Mouse (Mus musculus) heart, adult 2 months (tissue): ENCODE measurements around the gene Sh3kbp1.

Source experiments
- CTCF ChIP-seq: fragments of 200-600 bp; IDR thresholded peaks from 2 replicates; pipeline ENCODE4 v1.8.1; 2022; ENCODE audit warnings: antibody characterized with exemption, mild to moderate bottlenecking, moderate library complexity
- POLR2A ChIP-seq: fragments of 200-500 bp; IDR thresholded peaks from 2 replicates; pipeline ENCODE4 v1.6.1; 2011; ENCODE audit warnings: mild to moderate bottlenecking, low read depth, low read length, control low read depth; ENCODE audit not compliant: insufficient read depth

DNA sequence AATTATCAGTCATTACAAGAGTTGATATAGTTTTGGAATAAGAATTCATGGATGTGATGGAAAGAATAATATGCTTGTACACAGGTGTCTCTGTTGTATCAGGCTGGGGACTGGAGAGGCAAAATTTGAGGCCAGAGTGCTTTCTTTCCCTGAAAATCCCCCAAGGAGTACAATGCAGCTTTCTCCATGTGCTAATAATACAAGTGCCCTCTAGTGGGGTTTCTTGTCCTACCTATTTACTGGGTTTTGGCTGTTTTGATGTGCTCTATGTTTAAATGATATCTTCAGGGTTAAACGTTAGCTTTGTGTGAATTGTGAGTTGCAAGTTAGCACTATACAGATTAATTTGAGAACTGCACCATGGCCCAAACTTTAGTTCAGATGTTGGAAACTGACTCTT, 35.4 kb upstream of the Sh3kbp1 start:
- no peak for TF ChIP-seq POLR2A
- peak; percentile 22 for TF ChIP-seq CTCF
